Mouse (Mus musculus) embryo, embryonic 10 days (tissue): ENCODE measurements around the gene Cdk14.

ENCODE experiments used
- DNase-seq: peaks from one replicate; pipeline ENCODE4 v3.0.0-alpha.2; 2015; ENCODE audit warnings: low spot score

Cdk14 gene

DNA sequence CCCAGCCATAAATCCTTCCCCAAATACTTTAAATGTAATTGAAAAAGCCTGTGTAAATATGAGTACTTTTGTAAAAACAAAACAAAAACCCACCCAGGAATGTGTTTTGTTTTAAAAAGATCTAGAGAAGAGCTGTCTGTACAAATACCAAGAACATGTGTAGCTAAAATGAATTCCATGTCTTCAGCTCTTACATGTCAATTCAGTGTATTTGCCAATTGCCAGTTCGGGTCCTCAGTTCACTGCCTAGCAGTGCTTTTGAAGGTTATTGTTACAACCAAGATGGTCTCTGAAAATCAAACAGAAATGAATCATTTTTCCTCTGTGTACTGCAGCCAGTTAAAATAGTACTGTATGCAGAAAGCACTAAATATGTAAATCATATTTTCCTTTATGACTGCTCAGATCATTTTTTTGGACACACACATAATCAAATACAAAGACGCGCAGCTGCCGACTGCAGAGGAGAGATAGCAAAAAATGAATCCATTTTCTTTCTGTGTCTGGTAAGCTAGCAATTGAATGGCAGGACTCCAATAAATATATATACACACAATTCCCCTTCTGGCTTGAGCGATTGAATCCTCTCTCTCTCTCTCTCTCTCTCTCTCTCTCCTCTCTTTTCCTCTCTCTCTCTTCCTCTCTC, 526.8 kb downstream of the Cdk14 start:
- DNase-seq = no peak

DNA sequence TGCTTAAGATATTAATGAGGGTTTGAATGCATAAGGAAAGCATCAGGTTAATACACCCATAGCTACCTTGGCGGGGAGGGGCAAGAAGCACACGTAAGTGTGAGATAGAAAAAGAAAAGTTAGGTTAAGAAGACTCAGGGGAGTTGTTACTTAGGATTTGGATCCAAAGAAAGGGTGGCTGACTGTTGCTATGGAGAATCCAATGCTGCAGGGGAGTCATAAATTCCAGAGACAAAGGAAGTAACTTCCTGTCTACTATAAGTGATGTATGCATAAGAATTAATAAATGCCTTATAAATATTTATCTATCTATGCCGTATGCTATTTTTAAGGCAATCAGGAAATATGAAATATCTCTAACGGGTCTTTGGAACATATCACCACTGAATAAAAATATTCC, 527.4 kb downstream of the Cdk14 start:
- no peak for DNase-seq

DNA sequence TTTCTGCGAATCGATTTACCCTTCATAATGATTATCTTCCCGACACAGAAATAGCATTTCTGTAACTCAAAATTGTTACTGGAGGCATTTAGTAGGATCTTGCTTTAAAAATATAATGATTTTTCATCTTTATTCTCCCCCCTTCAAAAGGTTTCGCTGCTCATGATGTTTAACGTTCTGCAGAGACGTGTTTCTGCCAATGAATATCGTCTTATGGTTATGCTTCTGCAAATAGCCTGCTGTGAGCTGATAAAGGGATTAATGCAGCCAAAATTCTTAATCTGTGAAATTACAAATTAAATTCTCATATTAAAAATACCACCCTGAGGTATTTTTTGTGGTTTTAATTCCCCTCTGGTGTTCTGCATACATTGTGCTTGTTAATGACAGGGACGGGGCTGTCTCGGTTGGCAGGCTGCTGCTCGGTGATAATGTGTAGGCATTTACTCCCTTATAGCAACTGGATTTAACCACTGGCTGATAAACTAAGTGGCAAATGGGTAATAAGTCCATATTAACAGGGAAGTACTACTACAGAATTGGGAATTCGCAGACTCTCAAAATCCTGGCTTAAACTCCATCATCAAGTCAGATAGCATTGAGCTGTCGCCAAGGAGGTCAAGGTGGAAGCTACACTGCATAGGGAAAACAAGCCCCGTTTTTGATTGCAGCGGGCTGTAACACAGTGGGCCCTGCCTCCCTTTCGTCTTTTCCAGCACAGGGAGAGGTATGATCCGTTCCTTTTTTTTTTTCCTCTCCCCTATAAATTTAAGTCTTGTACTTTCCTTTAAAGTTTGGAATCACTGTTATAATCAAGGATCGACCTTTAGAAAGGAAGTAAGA, 528.0 kb downstream of the Cdk14 start:
- no peak for DNase-seq

DNA sequence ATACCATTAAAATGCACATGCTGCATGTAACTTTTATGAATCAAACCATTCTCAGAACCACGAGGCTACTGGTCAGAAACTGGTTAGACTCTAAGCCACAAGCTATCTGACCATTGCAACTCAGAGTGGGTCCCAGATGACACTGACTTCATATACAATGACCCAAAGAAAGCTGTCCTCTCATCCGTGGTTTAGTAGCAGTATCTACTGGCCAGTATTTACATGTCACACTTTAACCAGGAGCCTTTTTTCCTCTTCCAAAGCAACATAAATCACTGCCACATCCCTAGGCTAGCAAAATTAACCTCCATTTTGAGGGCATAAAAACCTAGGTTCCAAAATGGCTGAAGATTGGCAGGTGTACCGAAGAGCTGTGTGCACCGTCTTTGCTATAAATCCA, 533.0 kb downstream of the Cdk14 start:
- DNase-seq = no peak

DNA sequence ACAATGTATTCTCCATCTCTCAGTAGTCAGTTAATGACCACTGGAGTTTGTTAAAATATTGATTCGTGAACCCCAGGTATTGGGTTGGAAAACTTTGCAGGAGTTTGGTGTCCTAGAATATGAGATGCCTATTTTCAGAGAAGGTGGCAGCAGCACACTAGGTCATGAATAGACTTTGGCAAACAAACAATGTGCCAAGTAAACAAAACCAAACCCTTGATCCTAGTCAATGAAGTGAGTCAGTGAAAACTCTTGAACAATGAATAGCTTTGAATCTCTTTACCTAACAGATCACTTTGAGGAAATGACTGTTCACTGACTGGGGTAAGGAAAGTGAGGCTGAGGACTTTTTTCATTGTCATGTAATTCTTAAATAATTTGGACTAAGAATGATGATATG, 537.3 kb downstream of the Cdk14 start:
- DNase-seq = no peak

DNA sequence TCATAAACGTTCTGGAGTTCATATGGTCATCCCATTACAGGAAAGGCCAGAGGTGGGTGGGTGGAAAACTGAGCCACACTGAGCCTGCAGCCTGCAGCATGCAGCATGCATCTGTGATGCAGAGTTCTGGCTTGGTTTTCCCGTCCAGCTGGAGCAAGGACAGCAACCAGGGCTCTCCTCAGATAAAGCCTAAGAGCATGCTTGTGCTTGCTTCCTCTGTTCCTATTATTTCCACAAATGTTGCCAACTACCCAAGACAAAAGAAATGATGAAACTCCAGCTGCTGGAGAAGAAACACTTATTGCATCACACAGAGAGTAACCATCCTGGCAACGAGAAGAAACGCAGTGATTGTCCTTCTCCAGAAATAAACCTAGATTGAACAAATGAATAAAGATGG, 539.8 kb downstream of the Cdk14 start:
- DNase-seq = no peak

DNA sequence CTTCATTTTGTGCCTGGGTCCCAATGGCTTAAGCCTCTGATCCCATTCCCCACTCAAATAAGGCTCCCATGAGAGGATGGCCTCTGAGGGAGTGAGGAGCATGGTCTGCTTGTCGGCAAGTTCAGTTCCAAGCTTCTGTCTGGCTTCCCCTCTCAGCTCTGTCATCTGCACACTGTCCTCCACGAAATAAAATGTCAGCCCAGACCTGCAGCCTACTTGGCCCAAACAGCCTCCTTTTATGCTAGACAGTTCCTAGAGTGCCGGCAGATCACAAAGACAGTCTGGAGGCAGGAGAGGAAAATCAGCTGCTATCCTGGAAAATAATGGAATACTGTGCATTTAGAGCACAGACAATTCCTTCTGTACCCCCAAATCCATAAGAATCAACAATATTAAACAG, 541.2 kb downstream of the Cdk14 start:
- no peak for DNase-seq

DNA sequence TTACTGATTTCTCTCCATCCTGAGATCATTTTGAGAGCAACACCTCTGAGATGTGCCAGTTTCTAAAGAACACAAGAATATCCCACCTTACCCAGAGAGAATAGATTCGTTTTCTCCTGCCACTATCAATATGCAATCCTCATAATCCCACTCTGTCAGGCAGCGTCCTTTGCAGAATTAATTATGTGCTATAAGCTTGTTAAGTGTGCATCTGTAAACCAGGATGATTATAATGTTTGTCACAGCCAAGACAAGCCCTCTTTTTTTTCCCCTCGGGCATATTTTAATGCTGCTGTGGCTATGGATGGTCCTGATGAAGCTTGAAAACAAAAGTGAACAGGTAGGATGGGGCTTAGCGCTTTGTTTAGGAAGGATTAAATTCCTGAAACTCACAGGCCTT, 542.5 kb downstream of the Cdk14 start:
- DNase-seq = no peak

DNA sequence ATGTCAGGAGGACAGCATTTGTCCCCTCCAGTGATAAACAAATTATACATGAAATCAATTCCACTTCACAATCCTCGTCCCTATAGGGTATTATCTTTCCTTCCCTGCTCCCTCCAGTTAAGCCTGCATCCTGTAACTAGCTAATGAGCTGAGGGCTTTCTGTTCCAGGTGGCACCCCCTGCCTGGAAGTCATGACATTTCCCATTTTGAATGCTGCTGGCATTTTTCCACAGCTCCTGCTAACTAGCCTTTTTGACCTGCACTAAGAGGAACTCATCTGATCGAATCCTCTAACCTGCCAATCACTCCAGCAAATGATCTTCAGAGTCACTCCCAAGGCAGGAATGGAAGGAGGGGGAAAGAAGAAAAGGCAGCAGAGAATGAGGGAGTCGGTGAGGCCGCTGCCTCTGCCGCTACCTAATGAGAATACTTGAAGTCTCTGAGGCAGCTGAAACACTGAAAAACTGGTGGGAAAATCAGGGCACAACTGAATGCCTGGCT, 542.9 kb downstream of the Cdk14 start:
- peak; percentile 59 for DNase-seq

DNA sequence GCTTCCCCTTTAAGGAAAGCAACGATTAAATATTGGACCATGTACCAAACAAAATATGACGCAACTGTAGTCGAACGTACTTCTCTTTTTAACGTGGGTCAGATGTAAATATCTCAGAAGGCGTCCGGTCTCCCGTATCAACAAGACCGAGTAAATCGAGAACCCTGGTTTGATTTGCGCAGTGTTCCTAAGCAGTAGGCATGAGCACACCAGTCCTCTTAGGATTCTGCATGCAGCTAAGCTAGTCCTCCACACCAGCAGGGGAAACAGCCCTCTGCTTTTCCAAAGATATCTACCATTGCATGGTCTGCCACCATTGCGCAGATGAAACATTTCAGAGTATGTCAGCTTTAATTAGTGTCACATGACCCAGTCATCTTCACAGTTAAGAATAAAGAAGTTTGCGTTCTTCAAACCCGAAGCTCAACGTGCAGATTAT, 543.4 kb downstream of the Cdk14 start:
- no peak for DNase-seq

DNA sequence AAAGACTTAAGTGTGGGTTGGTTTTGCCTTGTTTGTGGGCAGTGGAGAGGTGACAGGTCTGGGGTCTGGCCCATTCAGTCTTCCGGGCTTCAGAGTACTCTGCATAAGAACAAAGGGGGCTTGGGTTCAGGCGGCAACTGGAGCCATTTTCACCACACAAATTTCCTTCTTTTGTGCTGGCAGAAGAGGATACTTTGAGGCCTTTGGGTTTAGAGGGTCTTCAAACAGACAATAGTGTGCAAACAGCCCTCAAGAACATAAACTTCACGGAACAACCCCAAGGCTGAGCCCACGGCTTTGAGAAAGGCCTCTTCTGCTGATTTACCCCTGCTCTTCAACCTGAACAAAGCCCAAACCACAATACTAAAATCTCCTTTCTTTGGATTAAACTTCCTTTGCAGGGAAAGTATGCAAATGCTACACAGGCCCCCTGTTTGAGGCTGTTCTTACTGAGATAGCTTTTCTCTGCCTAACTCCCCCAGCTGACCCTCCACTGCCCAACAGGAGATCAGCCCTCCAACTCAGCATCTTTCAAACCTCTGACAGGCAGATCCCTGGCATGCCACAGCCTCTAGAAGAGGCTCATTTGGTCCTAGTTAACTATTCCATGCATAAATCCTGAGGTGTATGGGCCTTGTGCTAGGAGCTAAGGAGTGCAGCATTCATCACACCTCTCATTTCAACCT, 549.9 kb downstream of the Cdk14 start:
- DNase-seq = peak; percentile 42

DNA sequence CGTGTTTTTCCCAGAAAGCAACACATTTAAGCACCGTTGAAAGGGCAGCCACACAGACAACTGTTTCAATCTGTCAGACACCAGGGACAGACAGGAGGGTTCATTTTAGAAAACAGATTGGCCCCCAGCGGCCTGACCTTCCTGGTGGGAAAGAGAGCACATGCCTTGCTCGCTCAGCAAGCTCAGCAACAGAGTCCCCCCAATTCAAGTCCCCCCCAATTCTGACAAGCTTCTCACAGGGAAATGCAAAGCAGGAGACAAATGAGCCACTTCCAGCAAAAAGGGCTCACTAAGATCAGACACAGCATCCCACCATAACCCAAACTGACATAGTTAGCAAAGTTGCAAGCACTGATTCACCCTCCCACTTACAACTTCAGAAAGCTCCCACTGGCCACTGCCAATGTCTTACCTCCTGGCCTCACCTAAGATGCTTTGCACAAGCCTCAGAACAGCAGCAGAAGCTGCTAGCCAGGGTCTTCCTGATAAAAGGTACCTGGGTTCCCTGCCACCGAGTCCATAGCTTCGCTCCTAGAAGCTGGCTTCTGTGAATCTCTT, 551.5 kb downstream of the Cdk14 start:
- DNase-seq = peak; percentile 30

DNA sequence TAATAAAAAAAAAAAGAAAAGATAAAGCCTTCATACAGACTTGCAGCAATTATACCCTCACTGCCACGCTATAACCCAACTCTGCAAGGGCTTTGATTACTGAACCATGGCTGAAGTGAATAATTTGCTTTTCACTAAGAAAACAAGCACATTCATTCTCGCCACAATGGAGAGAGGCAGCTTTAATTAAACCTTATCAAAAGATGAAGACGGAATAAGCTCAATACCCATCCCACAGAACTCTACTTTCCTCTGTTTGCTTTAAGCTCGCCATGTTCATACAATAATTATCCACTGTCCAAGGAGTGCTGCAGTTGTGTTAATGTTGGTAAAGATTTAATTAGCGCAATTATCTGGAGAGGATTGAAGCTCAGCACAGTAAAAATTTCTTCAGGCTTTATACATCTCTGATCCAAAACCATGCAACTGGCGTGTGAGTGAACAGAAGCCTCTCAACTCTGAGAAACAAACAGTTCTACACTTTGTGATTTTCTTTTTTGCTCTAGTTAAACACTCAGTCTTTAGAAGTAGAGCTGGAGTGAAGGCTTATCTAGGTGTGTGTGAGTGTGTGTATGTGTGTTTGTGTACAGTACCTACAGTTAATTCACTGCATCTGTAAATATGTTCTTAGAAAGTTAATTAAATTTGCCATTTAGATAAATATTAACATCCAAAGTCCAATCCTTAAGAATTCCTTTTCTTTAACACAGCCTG, 552.1 kb downstream of the Cdk14 start:
- DNase-seq = peak; percentile 41

DNA sequence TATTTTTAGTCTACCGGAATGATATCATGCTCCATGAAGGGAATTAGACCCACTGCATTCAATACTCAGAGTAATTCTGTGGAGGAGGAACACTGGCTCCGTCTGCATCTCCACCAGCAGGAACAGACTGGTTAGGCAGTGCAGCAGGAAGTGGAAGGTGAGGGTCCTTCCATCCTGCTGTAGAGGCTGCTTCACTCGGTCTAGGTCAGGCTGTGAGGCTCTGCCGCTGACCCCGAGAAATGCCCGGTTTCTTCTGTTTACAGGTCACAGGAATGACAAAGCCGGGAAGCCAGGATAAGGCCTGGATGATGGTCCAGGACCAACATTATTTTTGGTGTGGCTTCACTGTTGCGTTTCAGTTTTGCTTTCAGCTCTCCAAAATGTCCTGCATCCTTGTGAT, 553.2 kb downstream of the Cdk14 start:
- no peak for DNase-seq

DNA sequence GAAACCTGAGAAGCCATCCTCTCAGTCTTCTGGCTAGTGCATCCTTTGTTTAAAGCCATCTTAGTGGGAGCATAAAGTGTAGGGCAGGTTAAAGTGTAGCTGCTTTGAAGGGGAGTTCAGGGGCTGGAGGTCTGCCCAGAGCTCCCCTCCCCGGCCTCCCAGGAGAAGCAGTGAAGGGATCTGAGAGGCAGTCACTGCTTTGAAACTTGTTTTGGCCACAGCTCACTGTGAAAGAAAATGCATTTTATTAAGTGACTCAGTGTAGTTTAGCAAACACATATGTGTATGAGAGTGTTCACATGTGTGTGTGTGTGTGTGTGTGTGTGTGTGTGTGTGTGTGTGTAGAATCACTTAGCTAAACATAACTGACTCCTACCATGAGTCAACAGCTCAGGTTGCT, 554.0 kb downstream of the Cdk14 start:
- DNase-seq = no peak

DNA sequence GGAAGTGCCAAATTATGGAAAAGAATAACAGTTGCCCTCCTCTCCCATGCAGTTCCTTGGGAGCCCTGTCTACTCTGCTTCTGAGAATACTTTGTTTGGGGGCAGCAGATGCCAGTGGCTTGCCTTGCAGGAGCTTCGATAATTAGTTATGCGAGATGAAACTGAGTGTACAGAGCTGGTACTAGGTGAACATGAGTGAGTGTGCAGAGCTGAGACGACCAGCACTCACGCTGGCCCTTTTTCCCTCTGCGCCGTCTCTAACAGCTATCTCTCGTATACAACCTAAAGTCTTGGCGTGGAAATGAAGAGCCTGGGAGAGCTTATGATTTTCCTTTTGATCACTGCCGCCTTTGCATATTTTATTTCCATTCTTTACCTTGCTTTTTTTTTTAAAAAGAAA, 558.5 kb downstream of the Cdk14 start:
- no peak for DNase-seq

DNA sequence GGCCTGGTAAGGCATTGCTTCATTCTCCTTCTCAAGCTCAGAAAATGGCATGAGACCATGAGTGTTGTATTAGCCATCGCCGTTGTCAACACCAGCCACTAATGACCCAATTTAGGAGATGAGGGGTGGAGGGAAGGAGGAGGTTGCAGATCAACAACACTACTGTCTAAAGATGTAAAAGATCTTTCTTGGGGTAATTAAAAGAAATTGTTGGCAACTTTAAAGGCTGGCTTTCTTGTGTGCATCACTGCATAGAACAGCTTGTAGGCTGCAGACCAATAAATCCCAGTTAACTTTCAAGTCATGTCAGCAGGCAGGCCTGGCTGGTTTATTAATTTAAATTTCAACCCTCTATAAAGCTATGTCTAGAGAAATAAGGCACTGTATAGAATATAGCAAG, 559.0 kb downstream of the Cdk14 start:
- DNase-seq = no peak

DNA sequence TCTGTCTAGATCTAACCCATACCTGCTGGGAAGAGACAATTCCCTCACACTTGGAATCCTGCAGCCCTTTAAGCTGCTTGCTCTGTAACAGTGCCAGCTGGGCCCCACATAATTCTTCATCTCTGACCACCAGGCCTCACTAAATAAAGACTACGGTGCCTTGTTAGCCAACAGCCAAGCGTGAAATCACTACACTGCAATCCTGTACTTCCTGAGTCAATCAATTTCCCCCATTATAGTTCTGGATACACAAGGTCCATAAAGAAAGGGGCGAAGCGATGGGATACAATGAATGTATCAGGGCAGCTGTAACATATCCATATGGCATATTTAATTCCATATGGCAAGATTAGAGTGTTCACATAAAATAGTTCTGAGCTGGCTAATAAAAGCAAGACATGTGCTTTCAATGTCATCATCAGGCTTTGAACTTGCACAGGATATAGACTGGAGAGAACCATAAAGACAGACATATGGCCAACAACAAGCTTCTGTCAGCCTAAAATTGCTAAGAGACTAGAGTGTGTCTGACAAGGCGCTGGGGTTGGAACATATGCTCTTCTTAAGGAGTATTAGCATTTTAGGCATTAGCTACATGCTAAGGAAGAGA, 562.0 kb downstream of the Cdk14 start:
- DNase-seq = no peak

DNA sequence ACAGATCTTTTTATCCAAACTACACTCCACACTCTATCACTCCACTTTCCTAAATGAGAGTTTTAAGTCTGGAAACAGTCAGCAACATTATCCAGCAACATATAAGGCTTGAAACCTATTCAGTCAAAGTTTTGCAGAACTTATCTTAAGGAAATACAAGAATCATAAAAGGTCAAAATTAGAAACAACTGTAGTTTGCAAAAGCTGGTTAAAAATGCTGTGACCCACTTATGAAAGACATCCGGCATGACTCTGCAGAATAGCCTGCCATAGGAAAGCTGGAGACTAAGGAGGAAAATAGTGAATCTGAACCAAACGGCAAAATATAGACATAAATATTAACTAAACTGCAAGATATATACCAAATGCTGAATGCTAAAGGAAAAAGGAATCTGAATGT, 566.6 kb downstream of the Cdk14 start:
- DNase-seq = no peak

DNA sequence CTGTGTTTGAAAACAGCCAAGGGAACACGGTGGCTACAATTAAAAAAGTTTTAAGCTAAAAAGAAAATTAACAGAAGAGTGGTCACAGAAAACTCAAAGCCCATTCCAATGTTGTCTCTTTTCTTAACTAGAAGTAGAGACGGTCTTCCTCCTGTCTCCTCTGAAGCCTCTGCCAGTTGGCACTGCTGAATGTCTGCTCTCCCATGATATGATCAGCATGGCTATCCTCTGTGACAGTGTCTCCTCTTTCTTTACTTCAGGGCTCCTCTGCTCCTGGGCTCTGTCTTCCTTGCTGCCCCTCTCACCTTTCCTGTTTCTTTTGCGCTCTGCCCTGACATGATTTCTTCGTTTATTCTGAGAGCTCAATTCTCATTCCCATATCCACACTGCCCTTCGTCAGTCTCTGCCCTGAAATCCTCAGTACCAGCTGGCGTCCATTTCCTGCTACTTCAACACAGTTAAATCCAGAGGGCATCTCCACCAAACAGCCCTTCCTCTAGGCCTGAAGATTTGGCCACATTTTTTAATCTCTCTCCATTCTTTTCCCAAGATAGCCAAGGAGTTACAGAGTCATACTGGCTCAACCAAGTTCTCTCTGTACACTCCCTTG, 567.3 kb downstream of the Cdk14 start:
- DNase-seq = peak; percentile 3
